Mouse (Mus musculus): ENCODE results near the gene Kazn. TPM values are rescaled to one million over a fixed set of nuclear protein-coding genes. Genes with fewer than 3 reads are reported as not detected.
A peak's percentile ranks its signal among the peaks of the same experiment; 100 is the strongest.

Kazn gene
- polyA plus RNA-seq, 1 experiment from 2014 or later = 4.2 TPM

DNA sequence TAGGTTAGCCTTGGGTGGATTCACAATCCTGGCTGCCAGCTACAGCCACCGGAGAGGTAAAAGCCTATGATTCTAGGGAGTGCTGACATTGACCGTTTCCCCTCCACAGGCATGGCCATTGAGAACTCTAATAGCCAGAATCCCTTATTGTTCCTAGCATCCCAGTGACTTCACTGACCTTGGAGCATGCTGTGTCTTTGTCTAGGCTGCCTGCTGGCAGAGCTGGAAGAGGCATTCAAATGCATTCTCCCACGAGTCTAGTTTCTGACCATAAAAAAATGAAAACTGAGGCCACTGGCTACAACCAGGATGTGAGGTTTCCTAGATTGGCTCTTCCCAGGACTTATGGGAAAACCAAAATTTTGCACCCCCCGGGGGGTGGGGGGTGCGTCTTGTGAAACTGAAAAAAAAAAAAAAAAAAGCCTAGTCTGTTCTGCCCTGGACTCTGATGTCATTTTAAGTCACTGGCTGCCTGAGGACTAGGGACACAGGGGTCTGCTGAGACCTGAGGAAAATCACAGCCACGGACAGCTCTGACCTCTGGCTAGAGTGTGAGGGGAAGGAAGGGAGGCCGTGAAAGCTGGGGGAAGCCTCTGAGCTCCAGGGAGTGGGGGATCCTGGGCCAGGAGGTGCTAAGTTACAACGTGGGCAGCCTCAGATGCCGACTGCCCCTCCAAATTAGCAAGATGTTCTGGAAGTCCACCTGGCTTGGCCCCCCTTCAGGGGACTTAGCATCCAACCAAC, 100.7 kb downstream of the Kazn start:
- WGBS = 44% methylated on average over 9 of the region's 9 CpGs
- Histone ChIP-seq H3K36me3 (ENCODE audit: control insufficient read depth, insufficient read depth, low read length) (no peaks in the 10 kb centered on the region), H3K27me3 (ENCODE audit: control insufficient read depth, insufficient read depth, low read length) (no peaks in the 10 kb centered on the region), H3K4me2 (ENCODE audit: low read length) (no peak overlapping the region), H3K27ac (replicated peaks in 1 of 2; ENCODE audit: control insufficient read depth in 1 of 2, insufficient read depth in 1 of 2, low read depth in 2 of 2, low read length in 2 of 2) (peak overlapping the region; percentile 24 to 45; a peak in 3 of 4 replicates), H3K4me1 (ENCODE audit: control insufficient read depth in 2 of 2, insufficient read depth in 2 of 2, low read length in 2 of 2) (peaks cover 6 to 11% of the 10 kb centered on the region in 2 experiments; a peak in 2 of 4 replicates), H3K9me3 (ENCODE audit: control insufficient read depth, low read length) (no peaks in the 10 kb centered on the region), H3K4me3 (ENCODE audit: control insufficient read depth in 1 of 2, insufficient read depth in 1 of 2, low read depth in 1 of 2, low read length in 2 of 2) (no peak overlapping the region), H3K9ac (ENCODE audit: low read length) (peak overlapping the region; percentile 22; the same call in 1 of the 2 replicates)
- ATAC-seq (ENCODE audit: insufficient number of reproducible peaks, insufficient read depth, low FRiP score, low read depth) = no peak

DNA sequence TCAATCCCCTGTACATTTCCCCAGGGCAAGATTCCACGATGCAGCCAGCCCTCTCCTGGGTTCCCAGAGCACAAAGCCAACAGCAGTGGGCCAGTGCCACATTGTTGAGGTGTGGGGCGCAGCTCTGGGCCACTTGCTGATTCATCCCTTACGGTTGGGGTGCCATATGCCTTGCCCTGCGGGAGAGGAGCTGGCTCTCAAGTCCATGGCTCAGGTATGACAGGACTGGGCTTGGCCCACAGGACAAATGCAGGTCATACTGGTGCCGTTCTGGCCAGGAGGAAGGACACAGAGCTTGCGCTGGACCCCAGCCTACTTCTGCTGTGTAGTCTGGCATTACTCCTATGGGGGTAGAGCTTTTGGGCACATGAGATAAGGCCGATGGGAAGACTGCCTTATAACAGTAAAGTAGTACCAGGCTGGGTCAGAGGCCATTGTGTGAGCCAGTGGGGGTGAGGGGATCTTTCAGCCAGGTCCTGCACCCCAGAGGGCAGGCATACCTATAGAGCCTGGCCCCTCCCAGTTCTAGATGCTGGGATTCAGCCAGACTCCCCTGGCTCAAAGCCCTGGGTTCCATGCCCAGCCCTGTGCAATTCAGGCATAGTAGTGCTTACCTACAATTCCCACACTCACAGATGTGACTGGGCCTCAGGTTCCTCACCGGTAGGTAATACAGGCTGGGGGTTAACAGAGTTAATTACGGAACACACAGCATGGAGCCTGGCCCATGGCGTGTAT, 102.3 kb downstream of the Kazn start:
- no peak overlapping the region for H3K4me2 ChIP-seq (ENCODE audit: low read length)
- H3K27me3 ChIP-seq (ENCODE audit: control insufficient read depth, insufficient read depth, low read length) = no peaks in the 10 kb centered on the region
- no peak overlapping the region for H3K9ac ChIP-seq (ENCODE audit: low read length)
- H3K4me1 ChIP-seq (ENCODE audit: control insufficient read depth in 2 of 2, insufficient read depth in 2 of 2, low read length in 2 of 2) = peaks cover 6 to 11% of the 10 kb centered on the region in 2 experiments; a peak in 2 of 4 replicates
- H3K4me3 ChIP-seq (ENCODE audit: control insufficient read depth in 1 of 2, insufficient read depth in 1 of 2, low read depth in 1 of 2, low read length in 2 of 2) = no peak overlapping the region
- no peak overlapping the region for H3K27ac ChIP-seq (replicated peaks in 1 of 2; ENCODE audit: control insufficient read depth in 1 of 2, insufficient read depth in 1 of 2, low read depth in 2 of 2, low read length in 2 of 2)
- H3K36me3 ChIP-seq (ENCODE audit: control insufficient read depth, insufficient read depth, low read length) = no peaks in the 10 kb centered on the region
- 91% methylated on average over 10 of the region's 10 CpGs for WGBS
- H3K9me3 ChIP-seq (ENCODE audit: control insufficient read depth, low read length) = no peaks in the 10 kb centered on the region
- no peak for ATAC-seq (ENCODE audit: insufficient number of reproducible peaks, insufficient read depth, low FRiP score, low read depth)

DNA sequence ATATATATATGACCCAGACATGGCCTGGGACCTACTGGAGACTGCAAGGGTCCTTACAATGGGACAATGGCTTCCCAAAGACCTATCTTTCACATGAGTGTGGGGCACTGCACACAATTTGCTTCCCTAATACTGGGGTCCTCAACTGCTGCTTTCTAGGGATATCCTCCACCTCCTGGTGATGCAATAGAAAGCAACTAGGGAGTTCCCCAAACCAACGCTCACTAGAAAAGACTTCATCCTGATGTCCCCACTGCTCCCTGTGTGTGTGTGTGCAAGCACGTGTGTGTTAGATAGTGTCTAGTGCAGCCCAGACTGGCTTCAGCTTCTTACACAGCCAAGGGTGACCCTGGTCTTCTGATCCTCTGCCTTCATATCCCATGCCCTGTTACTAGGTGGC, 103.7 kb downstream of the Kazn start:
- no peak for ATAC-seq (ENCODE audit: insufficient number of reproducible peaks, insufficient read depth, low FRiP score, low read depth)
- H3K9me3 ChIP-seq (ENCODE audit: control insufficient read depth, low read length) = no peaks in the 10 kb centered on the region
- no peaks in the 10 kb centered on the region for H3K36me3 ChIP-seq (ENCODE audit: control insufficient read depth, insufficient read depth, low read length)
- H3K4me3 ChIP-seq (ENCODE audit: control insufficient read depth in 1 of 2, insufficient read depth in 1 of 2, low read depth in 1 of 2, low read length in 2 of 2) = no peak overlapping the region
- no peak overlapping the region for H3K27ac ChIP-seq (replicated peaks in 1 of 2; ENCODE audit: control insufficient read depth in 1 of 2, insufficient read depth in 1 of 2, low read depth in 2 of 2, low read length in 2 of 2)
- no peak overlapping the region for H3K4me2 ChIP-seq (ENCODE audit: low read length)
- no peaks in the 10 kb centered on the region for H3K27me3 ChIP-seq (ENCODE audit: control insufficient read depth, insufficient read depth, low read length)
- H3K9ac ChIP-seq (ENCODE audit: low read length) = no peak overlapping the region
- peaks cover 6 to 11% of the 10 kb centered on the region in 2 experiments; a peak in 2 of 4 replicates for H3K4me1 ChIP-seq (ENCODE audit: control insufficient read depth in 2 of 2, insufficient read depth in 2 of 2, low read length in 2 of 2)
- WGBS = 83% methylated on average over 2 of the region's 2 CpGs

DNA sequence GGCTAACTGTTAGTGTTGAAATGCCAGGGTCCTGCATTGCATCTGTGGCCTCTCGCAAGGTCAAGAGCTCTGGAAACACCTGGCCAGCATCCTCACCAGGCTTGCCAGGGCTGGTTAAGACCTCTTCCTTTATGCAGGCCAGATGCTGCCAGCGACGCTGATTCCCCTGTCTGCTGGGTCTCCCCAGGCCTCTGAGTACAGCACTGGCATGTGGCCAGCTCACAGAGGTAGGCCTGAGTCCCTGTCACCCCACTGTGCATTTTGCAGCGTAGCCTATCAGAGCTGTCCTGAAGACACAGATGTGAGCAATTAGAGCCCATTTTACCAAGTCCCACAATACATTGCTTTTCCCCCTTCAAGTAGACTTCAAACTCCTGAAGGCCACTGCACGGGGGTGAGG, 109.0 kb downstream of the Kazn start:
- Histone ChIP-seq H3K4me2 (ENCODE audit: low read length) (no peak overlapping the region), H3K9me3 (ENCODE audit: control insufficient read depth, low read length) (no peaks in the 10 kb centered on the region), H3K27ac (replicated peaks in 1 of 2; ENCODE audit: control insufficient read depth in 1 of 2, insufficient read depth in 1 of 2, low read depth in 2 of 2, low read length in 2 of 2) (peak overlapping the region in 1 of 2 experiments; percentile 45; a peak in 1 of 4 replicates), H3K4me3 (ENCODE audit: control insufficient read depth in 1 of 2, insufficient read depth in 1 of 2, low read depth in 1 of 2, low read length in 2 of 2) (no peak overlapping the region), H3K36me3 (ENCODE audit: control insufficient read depth, insufficient read depth, low read length) (no peaks in the 10 kb centered on the region), H3K9ac (ENCODE audit: low read length) (no peak overlapping the region), H3K27me3 (ENCODE audit: control insufficient read depth, insufficient read depth, low read length) (no peaks in the 10 kb centered on the region), H3K4me1 (ENCODE audit: control insufficient read depth in 2 of 2, insufficient read depth in 2 of 2, low read length in 2 of 2) (peaks cover 30 to 44% of the 10 kb centered on the region in 2 experiments)
- WGBS = 44% methylated on average over 5 of the region's 5 CpGs
- no peak for ATAC-seq (ENCODE audit: insufficient number of reproducible peaks, insufficient read depth, low FRiP score, low read depth)

DNA sequence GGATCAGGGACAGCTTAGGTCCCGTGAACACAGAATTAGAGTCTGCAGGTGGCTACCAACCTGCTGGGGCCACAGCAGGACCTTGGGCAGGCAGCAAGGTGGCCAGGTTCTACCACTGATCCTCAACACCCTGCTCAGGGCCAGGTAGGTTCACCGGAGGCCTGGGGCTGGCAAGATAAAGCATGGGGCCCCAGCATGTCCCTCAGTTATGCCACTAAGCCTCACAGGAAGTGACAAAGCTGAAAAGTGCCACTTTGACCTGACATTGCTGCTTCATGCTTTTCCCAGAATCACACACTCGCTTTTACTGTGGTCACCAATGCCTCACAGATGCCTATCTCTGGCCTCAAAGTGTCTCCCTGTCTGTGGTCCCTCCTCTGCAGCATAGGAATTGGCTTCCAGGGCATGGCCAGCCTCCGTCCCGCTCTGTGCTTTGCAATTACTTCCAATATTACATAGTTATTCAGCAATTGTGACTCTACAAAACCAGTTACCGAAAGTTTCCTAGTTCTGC, 111.9 kb downstream of the Kazn start:
- ATAC-seq (ENCODE audit: insufficient number of reproducible peaks, insufficient read depth, low FRiP score, low read depth) = no peak; the same call in 1 of the 2 replicates
- Histone ChIP-seq H3K4me1 (ENCODE audit: control insufficient read depth in 2 of 2, insufficient read depth in 2 of 2, low read length in 2 of 2) (peaks cover 30 to 38% of the 10 kb centered on the region in 2 experiments), H3K27me3 (ENCODE audit: control insufficient read depth, insufficient read depth, low read length) (no peaks in the 10 kb centered on the region), H3K9ac (ENCODE audit: low read length) (peak overlapping the region; percentile 36), H3K4me3 (ENCODE audit: control insufficient read depth in 1 of 2, insufficient read depth in 1 of 2, low read depth in 1 of 2, low read length in 2 of 2) (no peak overlapping the region), H3K36me3 (ENCODE audit: control insufficient read depth, insufficient read depth, low read length) (no peaks in the 10 kb centered on the region), H3K9me3 (ENCODE audit: control insufficient read depth, low read length) (no peaks in the 10 kb centered on the region), H3K4me2 (ENCODE audit: low read length) (peak overlapping the region; percentile 45), H3K27ac (replicated peaks in 1 of 2; ENCODE audit: control insufficient read depth in 1 of 2, insufficient read depth in 1 of 2, low read depth in 2 of 2, low read length in 2 of 2) (peak overlapping the region; percentile 95 to 98)
- 46% methylated on average over 6 of the region's 6 CpGs for WGBS

DNA sequence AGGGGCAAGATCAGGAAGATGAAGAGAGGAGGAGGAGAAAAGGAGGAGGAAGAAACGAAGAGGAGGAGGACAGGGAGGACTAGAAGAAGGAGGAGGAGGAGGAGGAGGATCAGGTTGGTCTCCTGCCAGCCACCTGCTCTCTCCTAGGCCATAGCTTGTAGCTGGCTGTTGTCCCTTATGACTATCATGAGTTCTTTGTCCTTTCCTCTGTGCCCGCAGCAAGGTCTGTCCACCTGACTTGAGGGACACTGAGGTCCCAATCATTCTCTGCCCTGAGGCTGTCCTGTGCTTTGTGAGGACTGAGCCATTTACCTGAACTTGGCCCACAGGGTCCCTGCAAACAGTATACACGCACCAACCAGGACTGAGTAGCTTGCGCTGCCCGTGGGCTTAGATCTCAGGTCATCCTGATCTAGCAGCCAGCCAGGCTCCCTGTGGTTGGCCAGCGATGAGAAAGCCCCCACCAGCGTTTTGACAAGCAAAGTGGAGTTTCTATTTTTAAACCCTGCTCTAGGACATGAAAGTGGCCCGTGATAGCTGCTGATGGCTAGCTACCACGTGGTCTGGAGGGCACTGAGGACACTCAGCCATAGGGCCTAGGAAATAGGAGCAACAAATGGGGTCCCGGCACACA, 112.4 kb downstream of the Kazn start:
- Histone ChIP-seq H3K4me1 (ENCODE audit: control insufficient read depth in 2 of 2, insufficient read depth in 2 of 2, low read length in 2 of 2) (peaks cover 30 to 38% of the 10 kb centered on the region in 2 experiments), H3K4me2 (ENCODE audit: low read length) (peak overlapping the region; percentile 45), H3K36me3 (ENCODE audit: control insufficient read depth, insufficient read depth, low read length) (no peaks in the 10 kb centered on the region), H3K4me3 (ENCODE audit: control insufficient read depth in 1 of 2, insufficient read depth in 1 of 2, low read depth in 1 of 2, low read length in 2 of 2) (no peak overlapping the region), H3K27me3 (ENCODE audit: control insufficient read depth, insufficient read depth, low read length) (no peaks in the 10 kb centered on the region), H3K27ac (replicated peaks in 1 of 2; ENCODE audit: control insufficient read depth in 1 of 2, insufficient read depth in 1 of 2, low read depth in 2 of 2, low read length in 2 of 2) (peak overlapping the region; percentile 95 to 98), H3K9ac (ENCODE audit: low read length) (peak overlapping the region; percentile 36; the same call in 1 of the 2 replicates), H3K9me3 (ENCODE audit: control insufficient read depth, low read length) (no peaks in the 10 kb centered on the region)
- WGBS = 12% methylated on average over 10 of the region's 10 CpGs
- peak; percentile 76 for ATAC-seq (ENCODE audit: insufficient number of reproducible peaks, insufficient read depth, low FRiP score, low read depth)

DNA sequence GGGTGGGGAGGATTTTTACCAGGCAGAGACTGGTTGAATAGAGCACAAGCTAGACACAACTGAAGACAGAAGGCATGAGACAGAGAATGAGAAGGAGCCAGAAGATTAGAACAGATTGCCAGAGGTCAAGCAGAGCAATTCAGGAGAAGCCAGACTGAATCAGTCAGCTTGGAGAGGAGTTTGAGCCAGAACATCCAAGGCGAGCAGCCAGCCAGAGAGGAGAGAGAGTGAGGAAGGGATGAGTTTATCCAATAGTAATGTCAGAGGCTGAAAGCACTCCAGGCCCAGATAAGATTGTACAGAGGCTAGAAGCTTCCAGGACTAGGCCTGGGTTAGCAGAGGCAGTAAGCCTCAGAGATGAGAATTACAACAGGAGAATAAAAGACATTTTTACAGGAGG, 118.0 kb downstream of the Kazn start:
- Histone ChIP-seq H3K9ac (ENCODE audit: low read length) (no peak overlapping the region), H3K27me3 (ENCODE audit: control insufficient read depth, insufficient read depth, low read length) (no peaks in the 10 kb centered on the region), H3K36me3 (ENCODE audit: control insufficient read depth, insufficient read depth, low read length) (no peaks in the 10 kb centered on the region), H3K9me3 (ENCODE audit: control insufficient read depth, low read length) (no peaks in the 10 kb centered on the region), H3K4me1 (ENCODE audit: control insufficient read depth in 2 of 2, insufficient read depth in 2 of 2, low read length in 2 of 2) (peaks cover 11 to 23% of the 10 kb centered on the region in 2 experiments), H3K4me3 (ENCODE audit: control insufficient read depth in 1 of 2, insufficient read depth in 1 of 2, low read depth in 1 of 2, low read length in 2 of 2) (no peak overlapping the region), H3K27ac (replicated peaks in 1 of 2; ENCODE audit: control insufficient read depth in 1 of 2, insufficient read depth in 1 of 2, low read depth in 2 of 2, low read length in 2 of 2) (peak overlapping the region; percentile 52 to 53; a peak in 3 of 4 replicates), H3K4me2 (ENCODE audit: low read length) (no peak overlapping the region)
- ATAC-seq (ENCODE audit: insufficient number of reproducible peaks, insufficient read depth, low FRiP score, low read depth) = no peak
- 24% methylated on average over 1 of the region's 1 CpGs for WGBS

Measured in heart, embryonic 14.5 days (tissue).